7 mouse cellular contexts compared by ENCODE assay signal in the genomic region with DNA sequence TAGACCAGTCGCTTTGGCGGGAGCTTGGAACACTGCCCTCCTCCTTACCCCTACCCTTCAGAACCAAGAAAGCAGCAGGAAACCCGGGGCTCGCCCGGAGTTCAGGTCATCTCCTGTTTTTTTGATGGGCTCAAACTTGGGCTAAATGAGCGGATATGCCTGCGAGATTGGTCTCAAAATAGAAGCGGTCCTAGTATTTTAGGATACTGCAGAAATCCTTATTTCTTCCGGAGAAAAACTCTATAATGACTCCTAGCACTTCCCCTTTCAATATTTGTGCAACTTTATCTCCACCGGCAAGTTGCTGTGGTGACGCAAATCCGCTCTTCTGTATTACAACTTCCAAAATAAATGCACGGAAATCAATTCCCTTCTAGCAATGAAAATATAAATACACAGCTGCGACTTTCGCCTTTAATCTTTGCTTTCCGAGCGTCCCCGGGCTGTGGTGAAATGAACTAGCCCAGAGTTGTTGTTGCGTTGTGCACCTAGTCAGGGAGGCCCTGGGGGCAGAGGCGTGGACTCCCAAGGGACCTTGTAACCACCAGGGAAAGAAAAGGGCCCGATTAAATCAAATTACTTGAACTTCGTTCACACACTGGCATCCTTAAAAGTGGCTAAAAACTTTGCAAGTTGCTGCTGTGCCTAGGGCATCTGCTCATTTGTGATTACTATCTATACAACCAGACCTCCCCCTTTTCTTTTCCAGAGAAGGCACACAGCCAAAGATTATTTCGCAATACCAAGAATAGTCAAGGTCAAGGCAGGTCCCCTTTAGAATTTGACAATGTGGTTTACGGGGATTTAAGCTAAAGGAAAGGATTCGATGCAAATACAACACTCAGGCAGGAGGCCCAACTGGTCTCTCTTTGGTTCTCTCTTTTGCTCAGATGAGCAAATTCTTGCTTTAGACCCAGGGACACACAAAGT. TPM values are rescaled to one million over a fixed set of nuclear protein-coding genes. Genes with fewer than 3 reads are reported as not detected.
A peak's percentile ranks its signal among the peaks of the same experiment; 100 is the strongest.
DNase-seq lines count a peak whose midpoint lies in the region; ATAC-seq and TF ChIP-seq lines count a peak whose summit lies in the region.

No protein-coding gene starts in this region.

- 8% methylated on average over 25 of the region's 25 CpGs for WGBS in heart, postnatal 0 days
- 25% methylated on average over 25 of the region's 25 CpGs for WGBS in lung, adult 2 months
- 3% methylated on average over 25 of the region's 25 CpGs for WGBS in forebrain, embryonic 12.5 days

- no peak for TF ChIP-seq CTCF in heart, postnatal 0 days (IDR thresholded peaks at IDR 0.05; ENCODE audit: low read depth)
- TF ChIP-seq CTCF in lung, adult 2 months (IDR thresholded peaks at IDR 0.05; ENCODE audit: insufficient read depth, low read length), result no peak

- peak overlapping the region; percentile 8; the same call in 1 of the 2 replicates for H3K4me3 ChIP-seq in heart, postnatal 0 days (ENCODE audit: low read depth, low read length)
- peak overlapping the region; percentile 25 for H3K4me3 ChIP-seq in lung, adult 2 months (replicated peaks; ENCODE audit: extremely low read depth, low read depth, low read length)
- H3K4me3 ChIP-seq in forebrain, embryonic 12.5 days (replicated peaks), result no peak overlapping the region

- TF ChIP-seq EP300 in heart, postnatal 0 days (IDR thresholded peaks at IDR 0.05; ENCODE audit: low read depth), result peak; percentile 79

- H3K27me3 ChIP-seq in heart, postnatal 0 days (ENCODE audit: control insufficient read depth, insufficient read depth, low read length), result peaks cover 74% of the 10 kb centered on the region
- peaks cover 97% of the 10 kb centered on the region for H3K27me3 ChIP-seq in forebrain, embryonic 12.5 days

- ATAC-seq in heart, postnatal 0 days (ENCODE audit: insufficient read depth, low read depth), result no peak
- no peak for ATAC-seq in forebrain, embryonic 12.5 days (ENCODE audit: low FRiP score)

- H3K4me2 ChIP-seq in heart, postnatal 0 days (ENCODE audit: low read depth, low read length), result peak overlapping the region; percentile 39
- H3K4me2 ChIP-seq in forebrain, embryonic 12.5 days, result no peak overlapping the region

- peak overlapping the region; percentile 62; the same call in 1 of the 2 replicates for H3K27ac ChIP-seq in heart, postnatal 0 days (ENCODE audit: low read depth)
- H3K27ac ChIP-seq in forebrain, embryonic 12.5 days, result no peak overlapping the region

- H3K9ac ChIP-seq in heart, postnatal 0 days (replicated peaks; ENCODE audit: low read depth, low read length), result no peak overlapping the region
- H3K9ac ChIP-seq in forebrain, embryonic 12.5 days, result no peak overlapping the region

- H3K36me3 ChIP-seq in heart, postnatal 0 days (replicated peaks; ENCODE audit: control insufficient read depth, insufficient read depth, low read length), result no peaks in the 10 kb centered on the region
- no peaks in the 10 kb centered on the region for H3K36me3 ChIP-seq in forebrain, embryonic 12.5 days (replicated peaks)

- no peak for TF ChIP-seq POLR2A in lung, adult 2 months (IDR thresholded peaks at IDR 0.05; ENCODE audit: borderline replicate concordance, extremely low read depth, low read depth, low read length)

- DNase-seq in 416B (ENCODE audit: low read depth), result peak; percentile 88
- DNase-seq in MEL-GATA-1-ER (ENCODE audit: extremely low read depth, low read depth), result peak; percentile 62
- DNase-seq in heart, postnatal 0 days (ENCODE audit: low spot score), result peak; percentile 62
- DNase-seq in lung, adult 2 months, result no peak
- no peak for DNase-seq in layer of hippocampus, postnatal 14 days (ENCODE audit: low spot score in 2 of 2)
- no peak for DNase-seq in frontal cortex, postnatal 25 days (ENCODE audit: low spot score in 2 of 2)

- no peaks in the 10 kb centered on the region for H3K9me3 ChIP-seq in heart, postnatal 0 days (replicated peaks; ENCODE audit: control insufficient read depth, low read length)
- no peaks in the 10 kb centered on the region for H3K9me3 ChIP-seq in forebrain, embryonic 12.5 days

- H3K4me1 ChIP-seq in heart, postnatal 0 days (ENCODE audit: control insufficient read depth, insufficient read depth), result no peaks in the 10 kb centered on the region
- peaks cover 9% of the 10 kb centered on the region for H3K4me1 ChIP-seq in lung, adult 2 months (ENCODE audit: control insufficient read depth, insufficient read depth, low read length)
- peaks cover 15% of the 10 kb centered on the region for H3K4me1 ChIP-seq in forebrain, embryonic 12.5 days

RNA-seq across cellular contexts. Expression of gene Hlx, which starts 2.8 kb away (rescaled TPM):
- total RNA-seq in heart, postnatal 0 days (2014; rRNA removed; ENCODE audit: low replicate concordance), result 7.0 and 14.0 TPM in 2 replicates
- polyA plus RNA-seq in heart, postnatal 0 days (2015; fragmentation: Nextera tagmentation; extraction: Ambion mirVana), result 8.1 and 10.0 TPM in 2 replicates
- 72.0 and 77.7 TPM in 2 replicates for polyA plus RNA-seq in lung, adult 2 months (2012; rRNA removed)
- polyA plus RNA-seq in forebrain, embryonic 12.5 days (2016; fragmentation: Nextera tagmentation; extraction: Ambion mirVana), result 2.7 and 3.1 TPM in 2 replicates
- 1 to 10 TPM; 1.2 to 2.6 TPM for total RNA-seq in layer of hippocampus, postnatal 14 days (2021)

Comparison
In these comparisons a context has a peak if more than half of its experiments do, and no peak if none do; other contexts are left out.
1. DNase-seq: peak in 416B (single experiment), MEL-GATA-1-ER (single experiment) and heart, postnatal 0 days (single experiment); none in lung, adult 2 months (single experiment), layer of hippocampus, postnatal 14 days (0 of 2) and frontal cortex, postnatal 25 days (0 of 2).